9 mouse cellular contexts compared by ENCODE assay signal in genomic region chr9:122635138-122635964, GRCm38 (mm10).
DNase-seq lines count a peak whose midpoint lies in the region; ATAC-seq lines count a peak whose summit lies in the region.
"Had no signal": no experiment of that assay in that cellular context is flagged by ENCODE, and none has a peak within 500 bp of the region (broad histone marks: within the 10 kb centered on the region; RNA-seq: fewer than 3 reads in every experiment).

No protein-coding gene starts in this region.

- H3K27ac ChIP-seq in kidney, embryonic 14.5 days (ENCODE audit: low read depth, low read length) = no peak overlapping the region
- H3K27ac ChIP-seq: embryonic facial prominence, embryonic 15.5 days had no signal

- DNase-seq in kidney, adult 11 months = peak; percentile 77
- DNase-seq in adipocyte (ENCODE audit: low spot score) = peak; percentile 84
- DNase-seq in cerebellum, postnatal 10 days = peak; percentile 85 to 88
- DNase-seq in layer of hippocampus, adult 9-11 months = peak; percentile 64
- DNase-seq in yolk sac, embryonic 10.5 days (ENCODE audit: low spot score) = no peak
- no peak for DNase-seq in right cerebral cortex, postnatal 25 days

- H3K27me3 ChIP-seq in kidney, embryonic 14.5 days (ENCODE audit: control insufficient read depth, insufficient read depth, low read length) = no peaks in the 10 kb centered on the region
- H3K27me3 ChIP-seq: embryonic facial prominence, embryonic 15.5 days had no signal

- ATAC-seq in kidney, embryonic 14.5 days (ENCODE audit: low FRiP score, low TSS enrichment) = no peak
- ATAC-seq in megakaryocyte-erythroid progenitor cell, adult 5-6 weeks (replicated peaks; ENCODE audit: low FRiP score, low TSS enrichment, poor library complexity, severe bottlenecking) = no peak

- no peaks in the 10 kb centered on the region for H3K36me3 ChIP-seq in kidney, embryonic 14.5 days (ENCODE audit: control insufficient read depth, insufficient read depth, low read length)
- H3K36me3 ChIP-seq: embryonic facial prominence, embryonic 15.5 days had no signal

- no peak overlapping the region for H3K4me3 ChIP-seq in kidney, embryonic 14.5 days (ENCODE audit: low read length)
- H3K4me3 ChIP-seq: embryonic facial prominence, embryonic 15.5 days had no signal

- 38% methylated on average over 10 of the region's 10 CpGs for WGBS in kidney, embryonic 14.5 days

- H3K9ac ChIP-seq in kidney, embryonic 14.5 days (ENCODE audit: low read depth, low read length) = no peak overlapping the region
- H3K9ac ChIP-seq: embryonic facial prominence, embryonic 15.5 days had no signal

- no peaks in the 10 kb centered on the region for H3K4me1 ChIP-seq in kidney, embryonic 14.5 days (ENCODE audit: control insufficient read depth, insufficient read depth, low read length)

- no peak overlapping the region for H3K4me2 ChIP-seq in kidney, embryonic 14.5 days (replicated peaks; ENCODE audit: low read depth, low read length)
- H3K4me2 ChIP-seq: embryonic facial prominence, embryonic 15.5 days had no signal

- H3K9me3 ChIP-seq in kidney, embryonic 14.5 days (ENCODE audit: control insufficient read depth, low read length) = no peaks in the 10 kb centered on the region
- H3K9me3 ChIP-seq: embryonic facial prominence, embryonic 15.5 days had no signal

Comparison
In these comparisons a context has a peak if more than half of its experiments do, and no peak if none do; other contexts are left out.
1. DNase-seq: peak in kidney, adult 11 months (single experiment), adipocyte (single experiment), cerebellum, postnatal 10 days (2 of 2) and layer of hippocampus, adult 9-11 months (single experiment); none in yolk sac, embryonic 10.5 days (single experiment) and right cerebral cortex, postnatal 25 days (single experiment).